ENCODE assay signal across 22 mouse cellular contexts in the genomic region with DNA sequence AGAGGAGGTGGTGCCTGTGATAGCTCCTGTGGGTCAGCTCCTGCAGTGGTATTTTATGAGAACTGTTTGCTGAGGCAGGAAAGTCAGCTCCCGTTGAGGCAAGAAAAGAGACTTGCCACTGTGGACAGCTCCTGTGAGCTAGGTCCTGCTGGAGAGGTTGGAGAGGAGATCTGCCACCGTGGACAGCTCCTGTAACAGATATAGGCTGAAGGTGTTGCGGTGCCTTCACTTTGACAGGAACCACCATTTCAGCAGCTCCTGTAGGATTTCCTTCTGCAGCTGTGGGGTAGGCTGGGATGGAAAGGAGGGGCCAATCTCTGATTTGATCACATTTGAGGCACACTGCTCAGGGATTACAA. TPM values are rescaled to one million over a fixed set of nuclear protein-coding genes. Genes with fewer than 3 reads are reported as not detected.
DNase-seq lines count a peak whose midpoint lies in the region; ATAC-seq and TF ChIP-seq lines count a peak whose summit lies in the region.
"Had no signal": no experiment of that assay in that cellular context is flagged by ENCODE, and none has a peak within 500 bp of the region (broad histone marks: within the 10 kb centered on the region; RNA-seq: fewer than 3 reads in every experiment).

No protein-coding gene starts in this region.

- 76% methylated on average over 3 of the region's 3 CpGs for WGBS in kidney, postnatal 0 days
- WGBS in lung, postnatal 0 days, result 65% methylated on average over 3 of the region's 3 CpGs
- WGBS in intestine, embryonic 15.5 days, result 71% methylated on average over 3 of the region's 3 CpGs

- no peak for ATAC-seq in kidney, postnatal 0 days (replicated peaks; ENCODE audit: low FRiP score, low read depth)
- ATAC-seq in lung, postnatal 0 days, result no peak
- no peak for ATAC-seq in intestine, embryonic 15.5 days
- ATAC-seq: activated CD4-positive, CD25-positive, alpha-beta regulatory T cell, adult 4 months; forebrain, embryonic 15.5 days had no signal

- H3K9ac ChIP-seq in kidney, postnatal 0 days (ENCODE audit: low read depth, low read length), result no peak overlapping the region
- no peak overlapping the region for H3K9ac ChIP-seq in lung, postnatal 0 days (replicated peaks; ENCODE audit: low read depth)
- H3K9ac ChIP-seq in intestine, embryonic 15.5 days, result no peak overlapping the region
- H3K9ac ChIP-seq: embryonic facial prominence, embryonic 12.5 days; forebrain, embryonic 15.5 days; heart, embryonic 13.5 days; hindbrain, embryonic 15.5 days had no signal

- peak; percentile 2 for DNase-seq in kidney, postnatal 0 days (ENCODE audit: low spot score)
- no peak for DNase-seq in kidney, adult 9 months
- DNase-seq in lung, postnatal 0 days (ENCODE audit: low spot score), result peak; percentile 7
- no peak for DNase-seq in lung, adult 18-20 months
- peak; percentile 52 for DNase-seq in adipocyte (ENCODE audit: low spot score)
- DNase-seq in adrenal gland, postnatal 4 days (ENCODE audit: low spot score in 2 of 2), result no peak
- no peak for DNase-seq in embryo, embryonic 10 days (ENCODE audit: low spot score)
- DNase-seq: adrenal gland, adult 2 months; adrenal gland, postnatal 25 days; cerebellum, adult 2 months; cerebellum, postnatal 14 days; gastrocnemius, postnatal 36 days; heart, adult 11 months; heart, postnatal 36 days had no signal

- no peak overlapping the region for H3K27ac ChIP-seq in kidney, postnatal 0 days
- no peak overlapping the region for H3K27ac ChIP-seq in lung, postnatal 0 days (ENCODE audit: low read length)
- H3K27ac ChIP-seq in intestine, embryonic 15.5 days, result no peak overlapping the region
- H3K27ac ChIP-seq: embryonic facial prominence, embryonic 12.5 days; forebrain, embryonic 15.5 days; heart, embryonic 13.5 days; hindbrain, embryonic 15.5 days had no signal

- H3K27me3 ChIP-seq in kidney, postnatal 0 days (ENCODE audit: insufficient read depth, low read length), result no peaks in the 10 kb centered on the region
- H3K27me3 ChIP-seq in lung, postnatal 0 days (replicated peaks; ENCODE audit: insufficient read depth, low read length), result no peaks in the 10 kb centered on the region
- no peaks in the 10 kb centered on the region for H3K27me3 ChIP-seq in intestine, embryonic 15.5 days (replicated peaks)
- H3K27me3 ChIP-seq: CH12.LX; embryonic facial prominence, embryonic 12.5 days; forebrain, embryonic 15.5 days; heart, embryonic 13.5 days; hindbrain, embryonic 15.5 days had no signal

- no peaks in the 10 kb centered on the region for H3K4me1 ChIP-seq in kidney, postnatal 0 days (replicated peaks; ENCODE audit: insufficient read depth, low read length)
- H3K4me1 ChIP-seq in lung, postnatal 0 days (ENCODE audit: insufficient read depth, low read depth, low read length), result no peaks in the 10 kb centered on the region
- H3K4me1 ChIP-seq in intestine, embryonic 15.5 days (replicated peaks), result no peaks in the 10 kb centered on the region
- H3K4me1 ChIP-seq: embryonic facial prominence, embryonic 12.5 days; heart, embryonic 13.5 days had no signal

- no peak overlapping the region for H3K4me2 ChIP-seq in kidney, postnatal 0 days (ENCODE audit: low read length)
- no peak overlapping the region for H3K4me2 ChIP-seq in lung, postnatal 0 days (replicated peaks; ENCODE audit: low read depth, low read length)
- no peak overlapping the region for H3K4me2 ChIP-seq in intestine, embryonic 15.5 days (replicated peaks)
- H3K4me2 ChIP-seq: embryonic facial prominence, embryonic 12.5 days; forebrain, embryonic 15.5 days; heart, embryonic 13.5 days; hindbrain, embryonic 15.5 days had no signal

- no peak overlapping the region for H3K4me3 ChIP-seq in kidney, postnatal 0 days (replicated peaks; ENCODE audit: low read depth, low read length)
- no peak overlapping the region for H3K4me3 ChIP-seq in lung, postnatal 0 days (ENCODE audit: low read depth, low read length)
- no peak overlapping the region for H3K4me3 ChIP-seq in intestine, embryonic 15.5 days (replicated peaks)
- H3K4me3 ChIP-seq: embryonic facial prominence, embryonic 12.5 days; forebrain, embryonic 15.5 days; heart, embryonic 13.5 days; hindbrain, embryonic 15.5 days had no signal

- no peaks in the 10 kb centered on the region for H3K36me3 ChIP-seq in kidney, postnatal 0 days (ENCODE audit: insufficient read depth, low read length)
- H3K36me3 ChIP-seq in lung, postnatal 0 days (ENCODE audit: insufficient read depth, low read length), result no peaks in the 10 kb centered on the region
- no peaks in the 10 kb centered on the region for H3K36me3 ChIP-seq in intestine, embryonic 15.5 days
- H3K36me3 ChIP-seq: hindbrain, embryonic 15.5 days had no signal

- no peaks in the 10 kb centered on the region for H3K9me3 ChIP-seq in kidney, postnatal 0 days (replicated peaks; ENCODE audit: low read length)
- no peaks in the 10 kb centered on the region for H3K9me3 ChIP-seq in lung, postnatal 0 days (ENCODE audit: low read length)
- H3K9me3 ChIP-seq in intestine, embryonic 15.5 days, result no peaks in the 10 kb centered on the region
- H3K9me3 ChIP-seq: embryonic facial prominence, embryonic 12.5 days; forebrain, embryonic 15.5 days; G1E; heart, embryonic 13.5 days; hindbrain, embryonic 15.5 days had no signal

- no peak for TF ChIP-seq EP300 in lung, postnatal 0 days (IDR thresholded peaks at IDR 0.05)

- TF ChIP-seq CTCF in kidney, postnatal 0 days (IDR thresholded peaks at IDR 0.05; ENCODE audit: low read depth), result no peak
- no peak for TF ChIP-seq CTCF in lung, postnatal 0 days (IDR thresholded peaks at IDR 0.05)

RNA-seq across cellular contexts. Expression of gene Klhl7, which starts 7.3 kb away (rescaled TPM):
- 36.8 and 42.4 TPM in 2 replicates for polyA plus RNA-seq in kidney, postnatal 0 days (2015; fragmentation: Nextera tagmentation; extraction: Ambion mirVana)
- 22.6 and 26.6 TPM in 2 replicates for polyA plus RNA-seq in lung, postnatal 0 days (2015; fragmentation: Nextera tagmentation; extraction: Ambion mirVana)
- 32.5 and 39.5 TPM in 2 replicates for polyA plus RNA-seq in intestine, embryonic 15.5 days (2015; fragmentation: Nextera tagmentation; extraction: Ambion mirVana)
- total RNA-seq in adrenal gland, postnatal 4 days (2021), result 10 to 100 TPM; 45.6 to 49.3 TPM

RNA-seq across cellular contexts. Expression of gene Nupl2, which starts 57.0 kb away (rescaled TPM):
- polyA plus RNA-seq in kidney, postnatal 0 days (2015; fragmentation: Nextera tagmentation; extraction: Ambion mirVana), result 11.2 and 11.7 TPM in 2 replicates
- 7.7 and 8.0 TPM in 2 replicates for polyA plus RNA-seq in lung, postnatal 0 days (2015; fragmentation: Nextera tagmentation; extraction: Ambion mirVana)
- polyA plus RNA-seq in intestine, embryonic 15.5 days (2015; fragmentation: Nextera tagmentation; extraction: Ambion mirVana), result 12.3 and 12.8 TPM in 2 replicates
- total RNA-seq in adrenal gland, postnatal 4 days (2021), result 10 to 100 TPM; 12.3 to 14.1 TPM

Comparison
In these comparisons a context has a peak if more than half of its experiments do, and no peak if none do; other contexts are left out.
1. DNase-seq: peak in kidney, postnatal 0 days (single experiment), lung, postnatal 0 days (single experiment) and adipocyte (single experiment); none in kidney, adult 9 months (single experiment), lung, adult 18-20 months (0 of 2), adrenal gland, postnatal 4 days (0 of 2) and embryo, embryonic 10 days (single experiment).